Mouse (Mus musculus): ENCODE results near the gene Celsr1. TPM values are rescaled to one million over a fixed set of nuclear protein-coding genes. Genes with fewer than 3 reads are reported as not detected.

Celsr1 gene
- polyA plus RNA-seq, 1 experiment = 2.2 TPM

DNA sequence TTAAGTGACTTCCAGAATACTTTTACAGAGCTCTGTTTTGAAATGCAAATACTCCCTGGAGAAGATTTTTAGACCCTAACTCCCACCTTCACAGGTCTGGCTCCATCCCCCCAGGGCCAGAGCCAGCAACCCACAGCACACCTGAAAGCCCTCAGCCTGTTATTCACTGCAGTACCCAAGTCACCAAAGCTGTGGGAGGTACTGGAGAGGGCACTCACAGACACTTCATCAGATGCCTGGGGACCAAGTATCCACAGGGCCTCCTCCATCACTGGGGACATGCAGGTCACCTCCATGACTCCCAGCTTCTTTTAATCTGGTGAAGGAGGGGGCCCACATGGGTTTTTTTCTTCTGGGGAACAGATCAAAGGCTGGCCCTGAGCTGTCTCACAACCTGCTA lies 40.2 kb downstream of the Celsr1 start:
- H3K27ac ChIP-seq (ENCODE audit: insufficient read depth, low read length) = no peak overlapping the region
- H3K4me3 ChIP-seq (ENCODE audit: insufficient read depth, low read length) = no peak overlapping the region

DNA sequence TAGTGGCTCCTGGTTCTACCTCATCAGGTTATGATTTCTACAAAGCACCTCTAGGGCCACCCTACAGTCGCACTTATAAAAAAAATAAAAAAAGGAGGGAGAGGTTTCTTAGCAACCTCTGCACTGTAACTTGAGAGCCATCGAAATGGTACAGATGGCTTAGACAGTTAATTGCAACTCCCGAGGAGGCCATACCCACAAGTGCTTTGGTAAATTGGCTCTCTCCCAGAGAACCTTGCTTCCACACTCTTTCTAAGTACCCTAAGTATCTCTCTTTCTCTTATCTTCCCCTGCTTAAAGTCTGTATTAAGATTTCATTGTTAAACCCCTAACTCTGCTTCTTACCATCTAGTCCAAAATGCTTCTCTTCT lies 41.5 kb downstream of the Celsr1 start:
- no peak for TF ChIP-seq POLR2A (IDR thresholded peaks at IDR 0.05; ENCODE audit: extremely low read depth, insufficient read depth, low read length)
- TF ChIP-seq CTCF (IDR thresholded peaks at IDR 0.05; ENCODE audit: extremely low read depth, insufficient read depth, low read length) = no peak
- no peaks in the 10 kb centered on the region for H3K4me1 ChIP-seq (ENCODE audit: control insufficient read depth, insufficient read depth, low read length)
- H3K27ac ChIP-seq (ENCODE audit: insufficient read depth, low read length) = no peak overlapping the region
- no peak overlapping the region for H3K4me3 ChIP-seq (ENCODE audit: insufficient read depth, low read length)

More for the DNA sequence above, 40.2 kb downstream of the Celsr1 start:
- TF ChIP-seq CTCF (IDR thresholded peaks at IDR 0.05; ENCODE audit: extremely low read depth, insufficient read depth, low read length) (no peak), POLR2A (IDR thresholded peaks at IDR 0.05; ENCODE audit: extremely low read depth, insufficient read depth, low read length) (no peak)
- H3K4me1 ChIP-seq (ENCODE audit: control insufficient read depth, insufficient read depth, low read length) = no peaks in the 10 kb centered on the region

GRCm38 (mm10) chr15:85991453-85992124 lies 42.0 kb downstream of the Celsr1 start:
- Histone ChIP-seq H3K4me1 (ENCODE audit: control insufficient read depth, insufficient read depth, low read length) (no peaks in the 10 kb centered on the region), H3K27ac (ENCODE audit: insufficient read depth, low read length) (no peak overlapping the region), H3K4me3 (ENCODE audit: insufficient read depth, low read length) (no peak overlapping the region)
- TF ChIP-seq CTCF (IDR thresholded peaks at IDR 0.05; ENCODE audit: extremely low read depth, insufficient read depth, low read length) (no peak), POLR2A (IDR thresholded peaks at IDR 0.05; ENCODE audit: extremely low read depth, insufficient read depth, low read length) (no peak)

DNA sequence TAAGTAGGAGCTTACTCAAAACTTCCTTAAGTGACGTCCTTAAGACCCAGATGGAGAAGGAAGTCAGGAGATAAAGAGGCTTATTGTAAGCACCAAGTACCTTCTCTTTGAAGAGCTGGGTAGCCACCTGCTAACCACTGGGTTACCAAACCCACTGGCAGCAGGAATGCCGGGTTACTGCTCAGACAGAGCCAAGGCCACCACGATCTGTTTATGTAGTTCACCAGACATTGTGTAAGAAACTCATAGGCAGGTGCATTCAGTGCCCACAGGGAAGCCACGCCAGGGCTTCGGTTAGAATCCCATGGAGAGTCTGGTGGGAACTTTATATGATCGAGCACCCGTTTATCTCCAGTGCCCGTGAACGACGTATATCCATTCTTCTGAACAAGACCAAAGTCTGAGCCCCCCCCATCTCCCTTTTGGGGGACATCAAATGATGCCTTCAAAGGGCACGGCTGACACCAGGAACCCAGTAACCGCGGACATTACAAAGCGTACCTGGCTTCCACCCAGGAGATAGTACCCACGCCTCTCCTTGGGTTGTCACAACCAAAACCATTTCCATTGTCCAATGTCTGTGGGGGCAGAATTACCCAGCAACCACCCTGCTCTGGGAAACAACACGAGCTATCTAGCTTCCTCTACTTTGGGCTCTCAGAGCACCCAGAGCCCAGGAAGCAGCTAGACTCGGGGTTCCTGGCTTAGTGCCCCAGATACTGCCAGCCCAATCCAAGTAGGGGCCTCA lies 42.7 kb downstream of the Celsr1 start:
- TF ChIP-seq POLR2A (IDR thresholded peaks at IDR 0.05; ENCODE audit: extremely low read depth, insufficient read depth, low read length) (no peak), CTCF (IDR thresholded peaks at IDR 0.05; ENCODE audit: extremely low read depth, insufficient read depth, low read length) (no peak)
- Histone ChIP-seq H3K27ac (ENCODE audit: insufficient read depth, low read length) (no peak overlapping the region), H3K4me1 (ENCODE audit: control insufficient read depth, insufficient read depth, low read length) (no peaks in the 10 kb centered on the region), H3K4me3 (ENCODE audit: insufficient read depth, low read length) (no peak overlapping the region)

GRCm38 (mm10) chr15:85987896-85988295 lies 45.7 kb downstream of the Celsr1 start:
- TF ChIP-seq CTCF (IDR thresholded peaks at IDR 0.05; ENCODE audit: extremely low read depth, insufficient read depth, low read length) (no peak), POLR2A (IDR thresholded peaks at IDR 0.05; ENCODE audit: extremely low read depth, insufficient read depth, low read length) (no peak)
- no peaks in the 10 kb centered on the region for H3K4me1 ChIP-seq (ENCODE audit: control insufficient read depth, insufficient read depth, low read length)
- H3K27ac ChIP-seq (ENCODE audit: insufficient read depth, low read length) = no peak overlapping the region
- no peak overlapping the region for H3K4me3 ChIP-seq (ENCODE audit: insufficient read depth, low read length)

DNA sequence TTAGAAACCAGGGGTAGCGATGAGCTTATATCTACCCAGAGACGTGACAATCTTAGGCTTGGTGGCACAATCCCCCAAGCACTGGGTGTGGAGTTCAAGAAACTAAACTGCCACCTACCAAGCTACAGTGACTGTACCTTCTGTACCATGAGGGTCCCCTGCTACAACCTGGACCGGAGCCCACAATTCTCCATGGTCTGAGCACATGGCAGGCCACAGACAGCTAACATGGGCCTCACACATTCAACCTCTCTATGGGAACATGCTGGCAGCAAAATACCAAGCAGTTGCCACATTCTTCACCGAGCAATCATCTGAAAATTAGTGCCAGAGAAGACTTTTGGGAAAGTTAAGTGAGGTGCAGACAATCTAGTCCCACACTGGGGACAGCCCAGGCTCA lies 47.4 kb downstream of the Celsr1 start:
- Histone ChIP-seq H3K27ac (ENCODE audit: insufficient read depth, low read length) (no peak overlapping the region), H3K4me1 (ENCODE audit: control insufficient read depth, insufficient read depth, low read length) (no peaks in the 10 kb centered on the region), H3K4me3 (ENCODE audit: insufficient read depth, low read length) (no peak overlapping the region)
- TF ChIP-seq CTCF (IDR thresholded peaks at IDR 0.05; ENCODE audit: extremely low read depth, insufficient read depth, low read length) (no peak), POLR2A (IDR thresholded peaks at IDR 0.05; ENCODE audit: extremely low read depth, insufficient read depth, low read length) (no peak)

DNA sequence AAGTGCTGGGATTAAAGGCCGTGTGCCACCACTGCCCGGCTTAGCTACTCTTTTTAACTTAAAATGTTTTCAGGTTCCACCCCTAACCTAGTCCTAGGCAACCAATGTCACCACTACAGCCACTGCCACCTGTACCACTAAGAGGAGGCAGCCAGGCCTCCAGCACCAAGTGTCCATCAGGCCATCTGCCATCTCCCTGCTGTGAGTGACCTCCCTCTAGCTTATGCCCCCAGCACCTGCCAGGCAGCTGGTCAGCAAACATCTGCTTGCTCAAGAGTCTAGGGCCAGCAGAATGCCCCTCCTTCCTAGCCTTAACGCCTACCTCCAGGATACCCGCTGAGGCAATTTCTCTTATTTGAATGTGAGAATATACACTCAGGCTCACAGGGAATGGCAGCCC lies 48.0 kb downstream of the Celsr1 start:
- Histone ChIP-seq H3K4me3 (ENCODE audit: insufficient read depth, low read length) (no peak overlapping the region), H3K4me1 (ENCODE audit: control insufficient read depth, insufficient read depth, low read length) (no peaks in the 10 kb centered on the region), H3K27ac (ENCODE audit: insufficient read depth, low read length) (no peak overlapping the region)
- TF ChIP-seq CTCF (IDR thresholded peaks at IDR 0.05; ENCODE audit: extremely low read depth, insufficient read depth, low read length) = no peak

DNA sequence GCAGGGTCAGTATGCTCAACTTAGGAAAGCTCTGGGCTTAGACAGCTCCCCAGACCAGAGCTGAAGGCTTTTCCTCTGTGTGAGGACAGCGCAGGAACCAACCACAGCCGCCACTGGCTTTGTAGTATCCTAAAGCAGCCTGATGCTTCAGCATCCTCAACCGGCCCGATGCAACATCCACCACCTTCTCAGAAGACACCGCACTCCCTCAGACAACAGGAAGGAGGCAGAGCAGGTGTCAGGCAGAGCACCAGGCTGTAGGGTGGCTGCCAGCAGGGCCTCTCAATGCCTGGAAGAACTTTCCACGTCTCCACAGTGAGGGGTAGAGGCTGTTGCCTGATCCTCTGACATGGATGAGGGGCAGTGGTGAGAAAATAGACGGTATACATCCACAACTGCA lies 50.4 kb downstream of the Celsr1 start:
- TF ChIP-seq POLR2A (IDR thresholded peaks at IDR 0.05; ENCODE audit: extremely low read depth, insufficient read depth, low read length) (no peak), CTCF (IDR thresholded peaks at IDR 0.05; ENCODE audit: extremely low read depth, insufficient read depth, low read length) (no peak)
- Histone ChIP-seq H3K4me1 (ENCODE audit: control insufficient read depth, insufficient read depth, low read length) (no peaks in the 10 kb centered on the region), H3K27ac (ENCODE audit: insufficient read depth, low read length) (no peak overlapping the region), H3K4me3 (ENCODE audit: insufficient read depth, low read length) (no peak overlapping the region)

DNA sequence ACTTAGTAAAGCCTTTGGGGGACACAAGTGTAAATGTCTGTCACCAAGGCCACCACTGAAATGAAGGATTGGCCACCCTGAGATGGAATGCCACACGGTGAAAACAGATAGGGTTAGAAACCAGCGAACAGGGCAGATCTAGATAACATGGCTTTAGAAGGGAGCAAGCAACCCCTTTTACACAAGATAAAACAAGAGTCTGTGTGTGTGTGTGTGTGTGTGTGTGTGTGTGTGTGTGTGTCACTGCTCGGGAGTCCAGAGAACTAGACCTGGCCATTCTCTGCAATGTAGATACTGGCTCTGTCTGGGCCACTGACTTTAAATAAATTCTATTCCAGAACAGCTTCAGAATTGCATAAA lies 51.2 kb downstream of the Celsr1 start:
- TF ChIP-seq CTCF (IDR thresholded peaks at IDR 0.05; ENCODE audit: extremely low read depth, insufficient read depth, low read length) = no peak
- no peak for TF ChIP-seq POLR2A (IDR thresholded peaks at IDR 0.05; ENCODE audit: extremely low read depth, insufficient read depth, low read length)
- H3K27ac ChIP-seq (ENCODE audit: insufficient read depth, low read length) = no peak overlapping the region
- no peak overlapping the region for H3K4me3 ChIP-seq (ENCODE audit: insufficient read depth, low read length)
- H3K4me1 ChIP-seq (ENCODE audit: control insufficient read depth, insufficient read depth, low read length) = no peaks in the 10 kb centered on the region

- no peaks in the 10 kb centered on the region for H3K4me1 ChIP-seq (ENCODE audit: control insufficient read depth, insufficient read depth, low read length)
- TF ChIP-seq CTCF (IDR thresholded peaks at IDR 0.05; ENCODE audit: extremely low read depth, insufficient read depth, low read length) (no peak), POLR2A (IDR thresholded peaks at IDR 0.05; ENCODE audit: extremely low read depth, insufficient read depth, low read length) (no peak)
- H3K4me3 ChIP-seq (ENCODE audit: insufficient read depth, low read length) = no peak overlapping the region
- H3K27ac ChIP-seq (ENCODE audit: insufficient read depth, low read length) = no peak overlapping the region
Measured at GRCm38 (mm10) chr15:85981768-85982415, 51.7 kb downstream of the Celsr1 start.

Measured in cortical plate, adult 2 months (tissue).